Mouse (Mus musculus): ENCODE results near the gene Kcnq1. TPM values are rescaled to one million over a fixed set of nuclear protein-coding genes. Genes with fewer than 3 reads are reported as not detected.

The Kcnq1 gene
- polyA plus RNA-seq, 1 experiment = 26.7 TPM

GRCm38 (mm10) chr7:143295356-143296000, 189.3 kb downstream of the Kcnq1 start:
- TF ChIP-seq POLR2A (IDR thresholded peaks at IDR 0.05; ENCODE audit: borderline replicate concordance, extremely low read depth, low read depth, low read length) (peak; percentile 23; the same call in 1 of the 2 replicates), CTCF (IDR thresholded peaks at IDR 0.05; ENCODE audit: insufficient read depth, low read length) (no peak)
- peak overlapping the region; percentile 76 for H3K4me3 ChIP-seq (replicated peaks; ENCODE audit: extremely low read depth, low read depth, low read length)
- peak; percentile 39 for DNase-seq

GRCm38 (mm10) chr7:143296001-143296379, 189.8 kb downstream of the Kcnq1 start:
- Histone ChIP-seq H3K4me3 (replicated peaks; ENCODE audit: extremely low read depth, low read depth, low read length) (peak overlapping the region; percentile 76), H3K4me1 (ENCODE audit: control insufficient read depth, insufficient read depth, low read length) (peaks cover 6% of the 10 kb centered on the region; the same call in 1 of the 2 replicates)
- no peak for DNase-seq
- 41% methylated on average over 20 of the region's 20 CpGs for WGBS
- TF ChIP-seq CTCF (IDR thresholded peaks at IDR 0.05; ENCODE audit: insufficient read depth, low read length) (no peak), POLR2A (IDR thresholded peaks at IDR 0.05; ENCODE audit: borderline replicate concordance, extremely low read depth, low read depth, low read length) (no peak)

More at GRCm38 (mm10) chr7:143295356-143296000, 189.3 kb downstream of the Kcnq1 start:
- 53% methylated on average over 47 of the region's 47 CpGs for WGBS
- peaks cover 8% of the 10 kb centered on the region; the same call in 1 of the 2 replicates for H3K4me1 ChIP-seq (ENCODE audit: control insufficient read depth, insufficient read depth, low read length)

GRCm38 (mm10) chr7:143296384-143296801, 190.2 kb downstream of the Kcnq1 start:
- WGBS = 51% methylated on average over 17 of the region's 17 CpGs
- TF ChIP-seq POLR2A (IDR thresholded peaks at IDR 0.05; ENCODE audit: borderline replicate concordance, extremely low read depth, low read depth, low read length) = peak; percentile 92; the same call in 1 of the 2 replicates
- TF ChIP-seq CTCF (IDR thresholded peaks at IDR 0.05; ENCODE audit: insufficient read depth, low read length) = no peak
- peak; percentile 80 for DNase-seq
- peaks cover 3% of the 10 kb centered on the region; the same call in 1 of the 2 replicates for H3K4me1 ChIP-seq (ENCODE audit: control insufficient read depth, insufficient read depth, low read length)
- H3K4me3 ChIP-seq (replicated peaks; ENCODE audit: extremely low read depth, low read depth, low read length) = peak overlapping the region; percentile 76

- Histone ChIP-seq H3K4me3 (replicated peaks; ENCODE audit: extremely low read depth, low read depth, low read length) (no peak overlapping the region), H3K4me1 (ENCODE audit: control insufficient read depth, insufficient read depth, low read length) (no peaks in the 10 kb centered on the region)
- TF ChIP-seq POLR2A (IDR thresholded peaks at IDR 0.05; ENCODE audit: borderline replicate concordance, extremely low read depth, low read depth, low read length) = no peak
- no peak for DNase-seq
- WGBS = 75% methylated on average over 7 of the region's 7 CpGs
These were observed 193.9 kb downstream of the Kcnq1 start for GRCm38 (mm10) chr7:143300037-143300436.

GRCm38 (mm10) chr7:143300681-143301080, 194.5 kb downstream of the Kcnq1 start:
- TF ChIP-seq POLR2A (IDR thresholded peaks at IDR 0.05; ENCODE audit: borderline replicate concordance, extremely low read depth, low read depth, low read length) (no peak), CTCF (IDR thresholded peaks at IDR 0.05; ENCODE audit: insufficient read depth, low read length) (no peak)
- DNase-seq = no peak
- 93% methylated on average over 3 of the region's 3 CpGs for WGBS
- Histone ChIP-seq H3K4me3 (replicated peaks; ENCODE audit: extremely low read depth, low read depth, low read length) (no peak overlapping the region), H3K4me1 (ENCODE audit: control insufficient read depth, insufficient read depth, low read length) (no peaks in the 10 kb centered on the region)

- Histone ChIP-seq H3K4me3 (replicated peaks; ENCODE audit: extremely low read depth, low read depth, low read length) (no peak overlapping the region), H3K4me1 (ENCODE audit: control insufficient read depth, insufficient read depth, low read length) (peaks cover 3% of the 10 kb centered on the region; the same call in 1 of the 2 replicates)
- no peak for DNase-seq
- 89% methylated on average over 7 of the region's 7 CpGs for WGBS
- TF ChIP-seq POLR2A (IDR thresholded peaks at IDR 0.05; ENCODE audit: borderline replicate concordance, extremely low read depth, low read depth, low read length) (no peak), CTCF (IDR thresholded peaks at IDR 0.05; ENCODE audit: insufficient read depth, low read length) (no peak)
These were observed 196.0 kb downstream of the Kcnq1 start for GRCm38 (mm10) chr7:143302156-143302555.

- Histone ChIP-seq H3K4me1 (ENCODE audit: control insufficient read depth, insufficient read depth, low read length) (peaks cover 3% of the 10 kb centered on the region; the same call in 1 of the 2 replicates), H3K4me3 (replicated peaks; ENCODE audit: extremely low read depth, low read depth, low read length) (no peak overlapping the region)
- WGBS = 67% methylated on average over 9 of the region's 9 CpGs
- no peak for TF ChIP-seq POLR2A (IDR thresholded peaks at IDR 0.05; ENCODE audit: borderline replicate concordance, extremely low read depth, low read depth, low read length)
- TF ChIP-seq CTCF (IDR thresholded peaks at IDR 0.05; ENCODE audit: insufficient read depth, low read length) = no peak
- no peak for DNase-seq
These were observed 196.6 kb downstream of the Kcnq1 start for GRCm38 (mm10) chr7:143302593-143303238.

GRCm38 (mm10) chr7:143303557-143303956, 197.4 kb downstream of the Kcnq1 start:
- DNase-seq = no peak
- WGBS = 94% methylated on average over 5 of the region's 5 CpGs
- H3K4me3 ChIP-seq (replicated peaks; ENCODE audit: extremely low read depth, low read depth, low read length) = no peak overlapping the region
- TF ChIP-seq CTCF (IDR thresholded peaks at IDR 0.05; ENCODE audit: insufficient read depth, low read length) = no peak
- no peak for TF ChIP-seq POLR2A (IDR thresholded peaks at IDR 0.05; ENCODE audit: borderline replicate concordance, extremely low read depth, low read depth, low read length)
- H3K4me1 ChIP-seq (ENCODE audit: control insufficient read depth, insufficient read depth, low read length) = peaks cover 3% of the 10 kb centered on the region; the same call in 1 of the 2 replicates

GRCm38 (mm10) chr7:143305808-143306207, 199.6 kb downstream of the Kcnq1 start:
- H3K4me1 ChIP-seq (ENCODE audit: control insufficient read depth, insufficient read depth, low read length) = peaks cover 3% of the 10 kb centered on the region; the same call in 1 of the 2 replicates
- TF ChIP-seq POLR2A (IDR thresholded peaks at IDR 0.05; ENCODE audit: borderline replicate concordance, extremely low read depth, low read depth, low read length) = no peak
- TF ChIP-seq CTCF (IDR thresholded peaks at IDR 0.05; ENCODE audit: insufficient read depth, low read length) = no peak
- 66% methylated on average over 10 of the region's 10 CpGs for WGBS
- no peak overlapping the region for H3K4me3 ChIP-seq (replicated peaks; ENCODE audit: extremely low read depth, low read depth, low read length)
- DNase-seq = no peak
